Mouse (Mus musculus) c-Kit-positive CD71-positive TER-119-positive erythroid progenitor cells, embryonic 14.5 days (primary cell): Measurements from ENCODE around the gene Pxdn.

Experiments used
- DNase-seq: peaks from one replicate; pipeline ENCODE4 v3.0.0-alpha.2; 2013; ENCODE audit warnings: low spot score

Gene Pxdn

DNA sequence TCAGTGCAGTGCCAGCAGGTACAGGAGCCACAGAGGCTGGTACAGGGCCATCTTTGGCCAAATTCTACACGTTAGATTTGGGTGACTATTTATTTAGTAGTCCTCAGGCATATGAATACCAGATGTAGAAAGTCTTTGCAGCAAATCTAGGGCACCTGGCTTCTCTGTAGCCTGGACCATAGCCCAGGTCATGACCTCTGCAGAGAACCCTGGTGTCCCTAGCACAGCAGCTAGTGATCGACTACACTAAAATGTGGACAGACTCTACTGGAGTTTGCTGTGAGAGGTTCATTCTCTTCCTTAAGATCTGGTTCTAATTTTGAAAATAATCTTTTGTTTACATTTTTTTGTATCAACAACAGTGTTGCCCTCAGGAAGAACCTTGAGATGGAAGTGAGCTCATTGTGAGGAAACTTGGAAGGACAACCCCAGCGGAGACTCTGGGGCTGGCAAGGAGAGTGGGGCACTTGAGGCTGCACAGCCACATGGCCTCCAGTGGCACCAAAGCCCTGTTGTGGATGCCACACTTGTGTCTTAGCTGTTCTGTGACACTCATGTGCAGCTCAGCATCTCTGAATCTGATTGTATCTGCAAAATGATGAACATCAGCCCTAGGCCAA lies 90.4 kb downstream of the Pxdn start:
- no peak for DNase-seq

DNA sequence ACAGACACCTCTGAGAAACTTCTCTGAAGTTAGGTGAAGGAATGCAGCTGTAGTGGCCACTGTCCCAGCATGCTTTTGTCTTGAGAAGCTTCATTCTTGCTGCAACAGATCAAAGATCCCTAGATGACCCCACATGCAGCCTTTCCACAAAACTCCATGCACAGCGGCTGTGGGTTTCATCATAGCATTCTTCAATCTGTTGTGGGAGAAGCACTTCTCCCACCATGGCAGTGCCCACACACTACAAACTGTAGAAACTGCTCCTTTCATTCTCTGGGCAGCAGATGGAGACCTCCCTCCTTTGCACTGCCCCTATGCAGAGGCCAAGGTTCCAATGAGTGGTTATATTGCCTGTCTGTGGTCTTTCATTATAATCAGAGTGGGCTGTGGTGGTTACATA lies 91.7 kb downstream of the Pxdn start:
- no peak for DNase-seq

DNA sequence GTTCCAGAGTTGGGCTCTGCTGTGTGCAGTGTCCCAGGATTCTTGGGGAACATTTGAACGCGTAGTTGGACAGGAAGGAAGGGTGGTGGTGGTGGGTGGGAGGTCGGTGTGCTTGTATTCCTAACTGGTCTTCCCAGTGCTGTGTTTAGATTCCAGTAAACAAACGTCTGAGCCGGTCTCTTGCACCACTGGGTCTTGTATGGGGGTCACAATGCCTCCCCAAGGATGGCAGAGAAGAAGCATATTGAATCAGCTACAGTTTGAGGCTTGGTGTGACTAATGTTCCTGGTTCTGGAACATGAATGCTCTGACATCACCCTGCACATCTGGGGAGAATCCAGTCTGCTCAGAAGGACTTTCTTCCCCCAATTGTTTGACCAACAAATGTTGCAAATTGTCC lies 93.2 kb downstream of the Pxdn start:
- DNase-seq, result no peak

DNA sequence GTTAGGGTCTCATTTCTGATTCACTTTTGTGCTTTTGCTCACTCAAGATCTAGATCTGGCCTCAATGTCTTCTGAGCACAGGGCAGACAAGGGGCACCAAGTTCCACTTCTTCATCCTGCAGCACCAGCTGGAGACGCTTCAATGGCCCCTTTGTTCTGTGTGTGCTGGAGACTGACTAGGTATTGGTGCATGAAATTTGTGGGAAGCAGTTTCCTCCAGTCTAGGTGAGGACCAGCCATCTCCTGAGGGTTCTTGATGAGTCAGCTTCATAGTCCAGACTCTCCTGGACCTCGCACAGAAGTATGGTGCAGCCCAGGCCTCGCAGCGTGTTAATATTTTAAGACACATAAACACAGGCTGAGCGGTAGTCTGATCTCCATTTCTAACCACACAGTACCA lies 97.3 kb downstream of the Pxdn start:
- DNase-seq, result no peak

DNA sequence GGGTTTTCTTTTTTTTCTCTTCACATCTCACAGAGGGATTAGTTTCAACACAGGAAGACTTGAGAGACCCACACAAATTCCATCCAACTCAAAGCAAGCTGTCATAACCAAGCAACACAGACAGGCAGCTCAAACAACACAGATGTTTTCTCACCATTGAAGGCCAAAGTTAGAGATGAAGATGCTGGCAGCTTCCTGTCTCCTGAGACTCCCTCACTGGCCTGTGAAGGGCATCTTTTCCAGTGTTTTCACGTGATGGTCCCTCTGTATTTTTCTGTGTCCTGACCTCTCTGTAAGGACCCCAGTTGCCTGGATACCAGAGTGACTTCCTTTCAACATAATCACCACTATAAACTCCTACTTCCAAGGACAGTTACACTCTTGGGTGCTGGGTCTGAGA lies 98.0 kb downstream of the Pxdn start:
- no peak for DNase-seq

DNA sequence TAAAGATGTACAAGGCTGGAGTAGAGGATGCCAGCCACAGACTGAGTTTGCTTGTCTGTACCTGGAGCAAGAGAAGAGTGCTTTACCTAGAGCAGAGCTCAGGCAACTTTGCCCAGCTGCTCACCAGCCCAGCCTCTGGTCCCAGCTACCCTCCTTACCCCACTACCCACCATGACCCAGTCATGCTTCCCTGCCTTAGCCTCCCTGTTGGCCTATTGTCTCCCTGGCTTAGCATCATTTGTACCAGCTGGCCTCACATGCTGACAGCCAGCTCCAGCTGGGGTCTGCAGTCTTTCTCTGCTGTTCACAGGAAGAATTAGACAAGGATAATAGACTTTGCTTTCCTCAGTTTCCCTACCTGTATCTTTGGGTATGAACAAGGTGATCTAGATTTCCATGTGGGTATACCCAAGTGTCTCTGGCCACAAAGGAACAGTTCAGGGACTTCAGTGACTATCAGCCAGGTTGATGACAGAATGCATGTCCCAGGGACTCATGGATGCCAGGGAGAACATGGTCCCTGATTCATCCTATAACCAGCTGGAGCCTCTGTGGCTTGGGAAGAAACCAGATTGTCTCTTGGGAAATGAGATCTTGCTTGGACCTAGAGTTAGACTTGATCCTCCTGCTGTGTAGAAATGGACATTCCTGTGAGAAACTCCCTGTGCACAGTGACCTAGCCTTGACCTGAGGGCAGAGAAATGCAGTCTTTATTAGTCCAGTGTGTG lies 98.6 kb downstream of the Pxdn start:
- no peak for DNase-seq

DNA sequence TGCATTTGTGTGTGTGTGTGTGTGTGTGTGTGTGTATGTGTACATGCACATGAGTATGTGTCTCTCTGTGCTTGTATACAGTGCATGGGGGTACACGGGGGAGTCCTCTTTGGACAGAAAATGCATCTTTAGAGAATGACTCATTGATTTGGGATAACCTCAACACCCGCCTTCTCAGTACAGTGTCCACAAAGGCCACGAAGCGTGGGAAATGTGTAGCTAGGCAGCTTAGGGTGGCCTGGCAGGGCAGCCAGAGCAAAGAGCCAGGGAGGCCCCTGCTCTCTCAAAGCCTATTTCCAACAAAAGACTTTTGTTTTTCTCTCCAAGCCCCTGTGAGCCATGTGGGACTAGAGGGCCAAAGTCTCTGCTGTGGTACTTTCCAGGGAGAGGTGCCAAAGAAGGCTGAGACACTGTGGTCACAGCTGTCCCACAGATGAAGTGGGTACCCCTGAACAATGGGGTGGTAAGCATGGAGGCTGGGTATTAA lies 99.2 kb downstream of the Pxdn start:
- no peak for DNase-seq

DNA sequence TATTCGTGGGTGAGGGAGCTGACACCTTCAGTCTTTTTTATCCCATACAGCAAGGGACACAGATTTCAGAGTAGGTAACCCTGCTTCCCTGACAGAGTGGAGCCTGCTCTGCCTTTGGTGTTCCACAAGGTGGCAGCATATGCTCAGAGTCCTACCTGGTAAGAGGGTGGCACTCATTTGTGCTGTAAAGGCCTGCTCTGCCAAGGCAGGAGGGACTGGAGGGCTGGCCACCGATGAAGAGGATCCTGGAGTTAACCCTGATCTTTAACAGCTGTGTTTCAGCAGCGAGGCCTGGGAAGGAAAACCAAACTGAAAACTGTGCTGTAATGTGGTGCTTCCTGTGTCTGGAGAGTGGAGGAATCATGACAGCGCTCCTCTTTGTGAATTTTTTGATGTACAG lies 102.2 kb downstream of the Pxdn start:
- no peak for DNase-seq

DNA sequence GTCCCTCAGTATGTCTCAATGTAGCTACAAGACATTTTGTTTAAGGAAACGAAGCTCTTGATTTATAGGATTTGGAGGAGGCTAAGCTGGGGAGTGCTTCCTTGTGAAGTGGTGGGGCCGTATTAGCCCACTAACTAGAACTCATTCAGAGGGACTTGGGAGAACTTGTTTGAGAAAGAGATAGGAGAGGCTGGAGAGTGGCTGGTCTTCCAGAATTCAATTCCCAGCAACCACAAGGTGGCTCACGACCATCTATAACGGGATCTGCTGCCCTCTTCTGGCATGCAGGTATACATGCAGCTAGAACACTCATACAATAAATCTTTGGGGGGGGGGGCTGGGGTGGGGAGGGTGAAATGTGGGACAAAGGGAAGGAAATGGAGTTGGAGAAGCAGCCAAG lies 102.7 kb downstream of the Pxdn start:
- no peak for DNase-seq

DNA sequence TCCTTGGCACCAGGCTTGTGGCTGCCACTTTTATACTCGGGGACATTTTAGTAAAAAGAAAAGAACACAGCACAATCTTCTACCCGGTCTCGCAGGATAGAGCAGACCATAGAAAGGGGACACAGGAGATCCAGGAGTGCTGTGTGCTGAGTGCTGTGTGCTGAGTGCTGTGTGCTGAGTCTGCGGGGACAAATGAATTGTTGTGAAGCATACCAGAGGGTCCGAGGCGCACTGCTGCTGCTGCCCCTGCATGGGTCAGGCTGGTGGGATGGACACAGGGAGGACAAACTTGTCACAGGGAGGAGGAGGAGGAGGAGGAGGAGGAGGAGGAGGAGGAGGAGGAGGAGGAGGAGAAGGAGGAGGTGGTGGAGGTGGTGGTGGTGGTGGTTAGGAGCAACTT lies 111.4 kb downstream of the Pxdn start:
- DNase-seq, result no peak

DNA sequence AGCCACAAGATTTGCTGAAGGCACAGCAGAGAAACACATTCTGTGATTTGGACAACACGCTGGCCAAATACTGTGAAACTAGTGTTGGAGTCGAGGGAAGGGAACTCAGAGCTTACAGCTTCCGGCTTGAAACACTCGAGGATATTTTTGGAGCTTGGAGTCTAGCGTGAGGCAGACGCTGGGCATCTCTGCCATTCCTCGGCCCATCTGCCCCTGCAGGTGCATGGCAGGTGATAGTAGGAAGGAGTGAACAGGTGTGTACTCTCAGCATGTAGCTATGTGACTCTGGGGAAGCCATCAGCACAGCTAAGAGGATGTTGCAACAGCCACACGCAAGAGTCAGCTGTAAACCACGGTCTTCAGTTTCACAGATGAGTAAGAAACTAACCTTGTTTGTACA lies 112.4 kb downstream of the Pxdn start:
- DNase-seq, result no peak

DNA sequence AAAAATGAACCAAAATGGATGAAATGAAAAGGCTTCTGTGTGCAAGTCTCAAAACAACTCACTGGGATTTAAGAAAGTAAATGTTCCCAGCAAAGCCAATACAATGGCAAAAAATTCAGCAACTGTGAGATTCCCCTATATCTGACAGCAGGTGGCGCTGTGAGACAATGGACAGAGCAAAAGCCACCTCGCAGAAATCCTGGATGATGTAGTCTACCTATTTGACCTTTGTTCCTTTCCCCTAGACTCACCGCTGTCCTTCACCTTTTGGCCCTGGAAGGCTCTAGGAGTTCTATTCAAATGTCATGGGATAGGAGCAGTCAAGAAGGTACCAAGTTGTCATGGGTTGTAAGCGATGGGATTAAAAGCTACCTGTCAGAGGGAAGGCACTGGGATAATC lies 112.8 kb downstream of the Pxdn start:
- DNase-seq, result no peak

DNA sequence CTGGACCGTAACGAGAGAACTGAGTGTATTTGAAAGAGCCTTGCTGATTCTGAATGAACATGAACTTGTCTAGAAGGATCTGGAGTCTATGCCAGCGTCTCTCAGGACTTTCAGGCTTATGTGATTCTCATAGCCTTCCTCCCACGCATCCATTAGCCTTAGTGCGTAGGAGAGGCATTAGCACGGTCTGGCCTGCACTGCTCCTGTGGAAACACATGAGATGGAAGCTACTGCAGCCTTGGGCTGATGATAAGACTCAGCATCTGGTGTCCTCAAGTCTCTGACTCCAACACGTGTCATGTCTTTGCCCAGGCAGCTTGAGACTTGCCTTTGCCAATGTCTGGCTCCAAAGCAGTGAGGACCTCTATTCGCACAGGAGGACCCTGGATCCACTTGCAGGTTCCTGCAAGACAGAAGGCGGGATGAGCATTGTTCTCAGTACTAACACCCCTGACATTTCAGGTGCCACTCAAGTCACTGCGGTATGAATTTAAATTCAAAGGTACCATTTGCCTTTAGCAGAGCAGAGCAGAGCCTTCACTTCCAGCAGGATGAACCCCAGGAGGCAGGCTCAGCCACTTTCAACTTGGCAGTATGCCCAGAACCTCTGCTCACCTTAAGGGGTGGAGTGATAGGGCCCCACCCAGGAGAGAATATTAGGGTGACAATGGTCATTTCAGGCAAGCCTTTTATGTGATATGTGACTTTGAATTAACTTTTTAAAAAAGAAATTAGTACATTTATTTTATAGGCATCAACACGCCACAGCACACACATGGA lies 117.5 kb downstream of the Pxdn start:
- DNase-seq, result no peak

DNA sequence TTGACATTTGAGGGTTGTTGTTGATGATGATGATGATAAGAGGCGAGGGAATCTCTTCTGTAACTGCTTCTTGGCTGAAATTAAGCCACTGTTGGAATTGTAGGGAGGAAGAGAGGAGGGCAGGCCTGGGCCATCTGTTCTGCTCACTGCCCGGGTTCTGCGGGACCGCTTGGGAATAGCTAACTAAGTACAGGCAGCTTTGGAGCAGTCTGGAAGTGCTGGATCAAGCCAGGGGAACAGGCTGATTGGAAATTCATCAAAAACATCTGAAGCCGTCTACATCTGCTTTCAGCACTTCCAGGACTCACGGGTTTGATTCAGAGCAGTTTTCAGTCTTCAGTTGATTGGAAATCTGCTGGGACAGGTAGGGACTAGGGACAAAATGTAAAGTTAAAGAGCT lies 120.6 kb downstream of the Pxdn start:
- DNase-seq, result no peak

DNA sequence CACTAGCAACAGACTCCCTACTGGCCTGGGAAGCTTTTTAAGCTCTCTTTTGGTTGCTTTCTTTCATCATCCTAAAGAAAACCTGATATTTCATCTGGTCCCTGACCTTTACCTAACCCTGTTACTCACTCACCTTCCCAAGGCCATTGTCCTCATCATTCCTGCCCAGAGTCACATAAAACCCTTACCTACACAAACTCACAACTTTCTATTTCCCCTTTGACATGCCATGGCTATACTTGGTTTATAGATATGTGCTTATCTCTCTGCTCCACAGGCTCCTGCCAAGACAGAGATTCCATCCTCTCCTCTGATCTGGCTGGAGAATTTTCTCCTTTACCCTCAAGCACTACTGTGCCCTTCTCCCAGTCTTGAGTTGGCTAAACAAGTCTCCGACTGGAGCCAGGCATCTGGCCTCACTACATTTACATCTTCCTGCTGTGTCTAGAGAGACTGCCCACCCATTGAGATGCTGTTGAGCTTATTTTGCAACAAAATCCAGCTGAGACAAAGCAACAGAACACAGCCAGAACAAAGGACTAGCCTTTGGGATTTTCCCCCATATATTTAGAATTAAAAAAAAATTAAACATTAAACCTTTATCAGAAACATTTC lies 124.2 kb downstream of the Pxdn start:
- no peak for DNase-seq

DNA sequence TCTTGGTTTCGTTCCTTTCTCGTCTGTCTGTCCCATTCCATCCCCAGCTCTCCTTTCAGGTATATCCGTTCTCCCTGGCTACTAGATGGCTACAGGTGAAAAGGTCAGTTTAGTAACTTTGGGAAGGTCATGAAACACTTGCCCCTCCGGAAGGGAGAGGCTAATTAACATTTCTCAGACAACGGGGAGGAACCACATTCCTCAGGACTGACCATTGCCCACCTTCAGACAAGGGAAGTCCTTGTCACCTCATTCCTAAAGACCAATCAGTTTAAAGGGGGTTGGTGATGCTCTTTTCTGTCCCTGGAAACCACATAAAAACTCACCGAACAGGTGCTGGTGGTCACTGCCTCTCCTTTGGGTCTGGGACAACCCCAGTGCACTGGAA lies 124.7 kb downstream of the Pxdn start:
- no peak for DNase-seq
